Mouse (Mus musculus): ENCODE measurements around the gene Gm20388. TPM values are rescaled to one million over a fixed set of nuclear protein-coding genes. Genes with fewer than 3 reads are reported as not detected.
A peak's percentile ranks its signal among the peaks of the same experiment; 100 is the strongest.

The Gm20388 gene
- polyA plus RNA-seq, 1 experiment from 2014 or later: not detected

DNA sequence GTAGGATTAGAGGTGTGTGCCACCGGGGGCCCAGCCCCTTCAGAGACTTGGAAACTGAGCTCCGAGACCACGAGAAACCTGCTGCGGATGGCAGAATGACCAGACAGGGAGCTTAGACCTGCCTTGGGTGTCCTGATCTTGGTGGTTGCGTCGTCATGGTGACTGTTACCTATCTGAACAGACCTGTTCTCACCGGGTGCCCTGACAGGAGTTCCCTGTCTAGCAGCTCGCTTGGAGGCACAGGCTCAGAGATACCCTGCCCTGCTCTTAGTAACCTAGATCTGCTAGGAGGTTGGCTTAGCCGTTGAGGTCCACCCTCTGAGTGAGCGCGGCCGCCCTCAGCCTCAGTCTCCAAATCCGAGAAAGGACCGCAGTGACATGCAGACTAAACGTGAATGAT, 609.6 kb downstream of the Gm20388 start:
- ATAC-seq (ENCODE audit: low FRiP score, low TSS enrichment): no peak
- no peaks in the 10 kb centered on the region for H3K9me3 ChIP-seq (ENCODE audit: control insufficient read depth, low read length)
- H3K9ac ChIP-seq (ENCODE audit: low read depth, low read length): no peak overlapping the region
- H3K36me3 ChIP-seq (ENCODE audit: control insufficient read depth, insufficient read depth, low read length): no peaks in the 10 kb centered on the region
- peaks cover 63% of the 10 kb centered on the region for H3K4me1 ChIP-seq (ENCODE audit: control insufficient read depth, insufficient read depth, low read length)
- no peaks in the 10 kb centered on the region for H3K27me3 ChIP-seq (ENCODE audit: control insufficient read depth, insufficient read depth, low read length)
- no peak overlapping the region for H3K4me3 ChIP-seq (ENCODE audit: low read length)
- no peak overlapping the region for H3K4me2 ChIP-seq (replicated peaks; ENCODE audit: low read depth, low read length)
- H3K27ac ChIP-seq (ENCODE audit: low read depth, low read length): no peak overlapping the region
- WGBS: 63% methylated on average over 15 of the region's 15 CpGs

DNA sequence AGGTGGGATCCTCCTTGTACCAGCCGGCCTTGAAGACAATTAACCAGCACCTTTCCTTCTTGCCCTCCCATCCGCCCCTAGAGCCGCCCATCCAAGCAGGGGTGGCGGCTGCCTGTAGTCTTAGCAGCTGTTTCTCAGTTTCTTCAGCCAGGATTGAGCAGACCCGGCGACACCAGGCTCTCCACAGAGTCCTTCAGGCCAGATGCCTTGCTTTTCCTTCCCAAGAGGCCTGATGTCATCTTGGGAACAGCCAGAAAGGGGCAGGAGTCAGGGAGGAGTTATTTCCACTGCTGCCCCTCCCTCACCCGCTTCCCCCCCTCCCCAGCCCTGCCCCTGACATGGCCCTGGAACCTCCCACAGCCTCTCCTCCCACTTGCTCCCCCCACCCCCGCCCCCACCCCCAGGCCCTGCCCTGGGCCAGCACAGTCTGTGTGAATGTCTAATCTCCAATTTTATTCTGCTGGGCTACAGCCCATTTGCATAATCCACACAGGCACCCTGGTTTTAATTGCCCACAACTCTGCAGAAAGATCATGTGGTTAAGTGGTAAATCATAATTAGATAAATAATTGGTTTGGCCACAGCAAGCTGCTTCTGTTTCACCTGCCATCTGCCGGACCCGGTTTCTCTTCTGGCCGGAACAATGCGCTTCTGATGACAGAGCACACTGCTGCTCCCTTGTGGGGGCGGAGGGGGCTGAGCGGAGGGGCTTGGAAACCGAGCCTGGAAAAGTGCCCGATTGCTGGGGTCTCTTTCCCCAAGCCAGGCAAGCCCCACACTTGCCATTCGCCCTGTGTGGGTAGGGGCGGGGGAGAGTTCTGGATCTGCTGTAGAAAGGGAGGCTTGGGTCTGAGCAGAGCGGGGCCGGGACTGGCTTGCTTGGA, 610.3 kb downstream of the Gm20388 start:
- H3K4me2 ChIP-seq (replicated peaks; ENCODE audit: low read depth, low read length): no peak overlapping the region; the same call in 1 of the 2 replicates
- H3K27me3 ChIP-seq (ENCODE audit: control insufficient read depth, insufficient read depth, low read length): no peaks in the 10 kb centered on the region
- H3K9ac ChIP-seq (ENCODE audit: low read depth, low read length): peak overlapping the region; percentile 19; the same call in 1 of the 2 replicates
- H3K9me3 ChIP-seq (ENCODE audit: control insufficient read depth, low read length): no peaks in the 10 kb centered on the region
- ATAC-seq (ENCODE audit: low FRiP score, low TSS enrichment): peak; percentile 34
- peaks cover 67% of the 10 kb centered on the region for H3K4me1 ChIP-seq (ENCODE audit: control insufficient read depth, insufficient read depth, low read length)
- no peaks in the 10 kb centered on the region for H3K36me3 ChIP-seq (ENCODE audit: control insufficient read depth, insufficient read depth, low read length)
- no peak overlapping the region for H3K4me3 ChIP-seq (ENCODE audit: low read length)
- no peak overlapping the region; the same call in 1 of the 2 replicates for H3K27ac ChIP-seq (ENCODE audit: low read depth, low read length)
- WGBS: 17% methylated on average over 20 of the region's 20 CpGs

DNA sequence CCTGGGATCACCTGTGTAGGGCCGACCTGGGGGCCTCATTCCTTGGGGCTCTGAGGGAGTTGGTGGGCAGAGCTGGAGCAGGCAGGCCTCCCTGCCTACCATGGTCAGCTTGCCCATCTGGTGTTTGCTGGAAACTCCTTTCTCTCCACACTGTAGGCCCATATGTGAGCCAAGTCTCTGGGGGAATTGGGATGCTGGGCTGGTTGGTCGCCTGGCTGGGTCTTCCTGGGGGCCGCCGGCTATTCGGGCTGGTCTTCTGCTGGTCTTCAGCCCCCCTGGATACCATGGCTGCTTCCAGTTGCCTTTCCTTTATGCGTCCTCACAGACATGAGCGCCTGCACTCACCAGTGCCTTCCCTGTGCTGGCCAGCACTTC, 610.9 kb downstream of the Gm20388 start:
- 70% methylated on average over 7 of the region's 7 CpGs for WGBS
- Histone ChIP-seq H3K4me1 (ENCODE audit: control insufficient read depth, insufficient read depth, low read length) (peaks cover 67% of the 10 kb centered on the region), H3K9me3 (ENCODE audit: control insufficient read depth, low read length) (no peaks in the 10 kb centered on the region), H3K4me3 (ENCODE audit: low read length) (no peak overlapping the region), H3K27me3 (ENCODE audit: control insufficient read depth, insufficient read depth, low read length) (no peaks in the 10 kb centered on the region), H3K9ac (ENCODE audit: low read depth, low read length) (no peak overlapping the region), H3K4me2 (replicated peaks; ENCODE audit: low read depth, low read length) (no peak overlapping the region), H3K27ac (ENCODE audit: low read depth, low read length) (no peak overlapping the region; the same call in 1 of the 2 replicates), H3K36me3 (ENCODE audit: control insufficient read depth, insufficient read depth, low read length) (no peaks in the 10 kb centered on the region)
- no peak for ATAC-seq (ENCODE audit: low FRiP score, low TSS enrichment)

DNA sequence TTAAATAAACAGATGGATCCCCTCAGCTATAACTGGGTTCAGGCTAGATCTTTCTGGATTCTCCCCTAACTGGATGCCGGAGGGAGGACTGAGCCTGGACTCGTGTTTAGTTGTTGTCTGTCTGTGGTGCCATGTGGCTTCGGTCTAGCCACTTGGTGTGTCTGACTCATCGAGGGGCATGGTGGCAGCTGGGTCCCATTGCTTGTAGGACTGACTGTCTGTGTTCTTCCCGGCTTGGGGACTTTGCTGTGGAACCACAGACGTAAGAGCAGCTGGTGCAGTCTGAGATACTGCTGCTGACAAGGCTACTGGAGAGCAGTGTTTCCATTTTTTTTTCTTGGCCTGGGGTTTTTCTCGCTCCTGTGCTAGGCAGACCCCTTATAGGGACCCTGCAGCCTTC, 613.0 kb downstream of the Gm20388 start:
- Histone ChIP-seq H3K9ac (ENCODE audit: low read depth, low read length) (no peak overlapping the region), H3K27ac (ENCODE audit: low read depth, low read length) (no peak overlapping the region), H3K27me3 (ENCODE audit: control insufficient read depth, insufficient read depth, low read length) (no peaks in the 10 kb centered on the region), H3K4me2 (replicated peaks; ENCODE audit: low read depth, low read length) (no peak overlapping the region), H3K9me3 (ENCODE audit: control insufficient read depth, low read length) (no peaks in the 10 kb centered on the region), H3K36me3 (ENCODE audit: control insufficient read depth, insufficient read depth, low read length) (no peaks in the 10 kb centered on the region), H3K4me1 (ENCODE audit: control insufficient read depth, insufficient read depth, low read length) (peaks cover 66% of the 10 kb centered on the region), H3K4me3 (ENCODE audit: low read length) (no peak overlapping the region)
- 68% methylated on average over 7 of the region's 7 CpGs for WGBS
- ATAC-seq (ENCODE audit: low FRiP score, low TSS enrichment): no peak

DNA sequence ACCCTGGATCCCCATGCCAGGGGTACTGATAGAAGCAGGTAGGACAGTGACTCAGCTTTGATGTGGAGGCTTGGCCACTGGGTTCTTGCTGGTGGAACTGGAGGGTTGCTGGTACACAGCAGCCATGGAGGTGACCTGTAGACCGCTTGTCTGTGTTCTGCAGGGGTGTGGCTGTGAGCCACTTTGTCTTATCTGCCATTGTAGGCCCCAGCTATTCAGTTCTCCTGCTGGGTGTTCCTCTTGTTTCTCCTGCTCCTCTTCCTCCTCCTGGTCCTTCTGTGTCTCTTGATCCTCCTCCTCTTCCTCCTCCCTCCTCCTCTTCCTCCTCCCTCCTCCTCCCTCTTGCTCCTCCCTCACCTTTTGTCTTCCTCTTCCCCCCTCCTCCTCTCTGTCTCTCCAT, 614.5 kb downstream of the Gm20388 start:
- WGBS: 92% methylated on average over 1 of the region's 1 CpGs
- Histone ChIP-seq H3K9ac (ENCODE audit: low read depth, low read length) (no peak overlapping the region), H3K27me3 (ENCODE audit: control insufficient read depth, insufficient read depth, low read length) (no peaks in the 10 kb centered on the region), H3K4me1 (ENCODE audit: control insufficient read depth, insufficient read depth, low read length) (peaks cover 66% of the 10 kb centered on the region), H3K36me3 (ENCODE audit: control insufficient read depth, insufficient read depth, low read length) (no peaks in the 10 kb centered on the region), H3K27ac (ENCODE audit: low read depth, low read length) (no peak overlapping the region), H3K4me3 (ENCODE audit: low read length) (no peak overlapping the region), H3K4me2 (replicated peaks; ENCODE audit: low read depth, low read length) (no peak overlapping the region), H3K9me3 (ENCODE audit: control insufficient read depth, low read length) (no peaks in the 10 kb centered on the region)
- ATAC-seq (ENCODE audit: low FRiP score, low TSS enrichment): no peak

DNA sequence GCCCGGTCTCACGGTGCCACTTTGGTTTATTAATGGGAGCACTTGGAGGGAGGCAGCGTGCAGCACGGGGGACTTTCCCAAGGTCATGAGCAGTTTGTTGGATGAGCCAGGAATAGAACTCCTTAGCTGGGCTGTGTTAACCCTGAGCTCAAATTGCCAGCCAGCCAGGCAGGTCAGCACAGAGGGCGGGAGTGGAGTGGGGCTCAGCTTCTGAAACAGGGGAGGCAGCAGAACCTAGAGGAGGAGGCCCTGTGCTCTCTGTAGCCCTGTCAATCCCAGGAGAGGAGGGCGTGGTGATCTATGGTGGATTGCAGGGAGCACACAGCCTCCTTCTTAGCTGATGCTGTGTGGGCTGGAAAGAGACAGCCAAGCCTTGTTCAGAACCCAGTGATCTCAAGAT, 615.2 kb downstream of the Gm20388 start:
- Histone ChIP-seq H3K27me3 (ENCODE audit: control insufficient read depth, insufficient read depth, low read length) (no peaks in the 10 kb centered on the region), H3K4me2 (replicated peaks; ENCODE audit: low read depth, low read length) (no peak overlapping the region), H3K27ac (ENCODE audit: low read depth, low read length) (no peak overlapping the region), H3K4me1 (ENCODE audit: control insufficient read depth, insufficient read depth, low read length) (peaks cover 59% of the 10 kb centered on the region), H3K9me3 (ENCODE audit: control insufficient read depth, low read length) (no peaks in the 10 kb centered on the region), H3K36me3 (ENCODE audit: control insufficient read depth, insufficient read depth, low read length) (no peaks in the 10 kb centered on the region), H3K9ac (ENCODE audit: low read depth, low read length) (no peak overlapping the region), H3K4me3 (ENCODE audit: low read length) (no peak overlapping the region)
- 18% methylated on average over 6 of the region's 6 CpGs for WGBS
- ATAC-seq (ENCODE audit: low FRiP score, low TSS enrichment): 0 out of 2 replicates have a peak, but pooled peaks have one; percentile 34

DNA sequence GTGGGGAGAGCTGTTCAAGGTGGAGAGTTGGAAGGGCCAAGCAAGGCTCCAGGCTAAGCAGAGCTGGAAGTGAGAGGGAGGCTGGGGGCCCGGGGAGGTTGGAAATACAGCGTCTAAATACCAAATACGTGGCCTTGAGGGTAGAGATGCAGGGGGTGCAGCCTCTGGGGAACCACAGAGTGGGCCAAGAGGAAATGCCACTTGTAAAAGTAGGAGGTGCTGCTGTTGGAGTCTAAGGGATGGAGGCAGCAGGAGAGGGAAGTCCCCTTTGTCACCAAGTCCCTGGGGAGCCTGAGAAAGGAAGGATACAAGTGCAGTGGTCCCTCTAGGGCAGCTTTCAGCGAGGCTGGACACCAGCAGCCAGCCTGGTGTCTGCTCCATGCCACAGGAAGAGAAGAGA, 615.9 kb downstream of the Gm20388 start:
- H3K9ac ChIP-seq (ENCODE audit: low read depth, low read length): no peak overlapping the region
- H3K4me2 ChIP-seq (replicated peaks; ENCODE audit: low read depth, low read length): no peak overlapping the region
- no peak for ATAC-seq (ENCODE audit: low FRiP score, low TSS enrichment)
- H3K27ac ChIP-seq (ENCODE audit: low read depth, low read length): no peak overlapping the region
- H3K9me3 ChIP-seq (ENCODE audit: control insufficient read depth, low read length): no peaks in the 10 kb centered on the region
- H3K4me1 ChIP-seq (ENCODE audit: control insufficient read depth, insufficient read depth, low read length): peaks cover 51% of the 10 kb centered on the region
- H3K4me3 ChIP-seq (ENCODE audit: low read length): no peak overlapping the region
- H3K36me3 ChIP-seq (ENCODE audit: control insufficient read depth, insufficient read depth, low read length): no peaks in the 10 kb centered on the region
- H3K27me3 ChIP-seq (ENCODE audit: control insufficient read depth, insufficient read depth, low read length): no peaks in the 10 kb centered on the region
- WGBS: 36% methylated on average over 4 of the region's 4 CpGs

DNA sequence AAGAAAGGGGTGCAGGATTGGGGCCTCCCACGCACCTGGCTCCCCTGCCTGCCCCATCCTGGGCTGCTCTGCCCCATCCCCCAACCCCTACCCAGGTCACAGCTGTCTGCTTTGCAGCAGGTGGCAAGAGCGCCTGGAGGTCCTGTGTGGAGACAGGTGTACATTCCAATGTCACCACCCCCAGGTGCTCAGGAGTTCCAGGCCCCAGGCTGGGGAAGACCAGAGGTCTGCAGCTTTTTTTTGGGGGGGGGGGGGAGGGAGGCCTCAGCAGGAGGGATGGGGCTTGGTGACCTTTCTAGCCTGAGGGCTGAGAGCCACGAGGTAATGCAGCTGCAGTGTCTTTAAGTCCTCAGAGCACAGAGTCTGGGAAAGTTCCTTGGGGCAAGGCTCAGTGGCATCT, 617.7 kb downstream of the Gm20388 start:
- H3K4me2 ChIP-seq (replicated peaks; ENCODE audit: low read depth, low read length): no peak overlapping the region
- H3K27ac ChIP-seq (ENCODE audit: low read depth, low read length): no peak overlapping the region
- no peaks in the 10 kb centered on the region for H3K9me3 ChIP-seq (ENCODE audit: control insufficient read depth, low read length)
- 26% methylated on average over 3 of the region's 3 CpGs for WGBS
- H3K9ac ChIP-seq (ENCODE audit: low read depth, low read length): no peak overlapping the region
- ATAC-seq (ENCODE audit: low FRiP score, low TSS enrichment): no peak
- no peaks in the 10 kb centered on the region for H3K36me3 ChIP-seq (ENCODE audit: control insufficient read depth, insufficient read depth, low read length)
- H3K4me1 ChIP-seq (ENCODE audit: control insufficient read depth, insufficient read depth, low read length): peaks cover 68% of the 10 kb centered on the region
- no peaks in the 10 kb centered on the region for H3K27me3 ChIP-seq (ENCODE audit: control insufficient read depth, insufficient read depth, low read length)
- no peak overlapping the region for H3K4me3 ChIP-seq (ENCODE audit: low read length)

DNA sequence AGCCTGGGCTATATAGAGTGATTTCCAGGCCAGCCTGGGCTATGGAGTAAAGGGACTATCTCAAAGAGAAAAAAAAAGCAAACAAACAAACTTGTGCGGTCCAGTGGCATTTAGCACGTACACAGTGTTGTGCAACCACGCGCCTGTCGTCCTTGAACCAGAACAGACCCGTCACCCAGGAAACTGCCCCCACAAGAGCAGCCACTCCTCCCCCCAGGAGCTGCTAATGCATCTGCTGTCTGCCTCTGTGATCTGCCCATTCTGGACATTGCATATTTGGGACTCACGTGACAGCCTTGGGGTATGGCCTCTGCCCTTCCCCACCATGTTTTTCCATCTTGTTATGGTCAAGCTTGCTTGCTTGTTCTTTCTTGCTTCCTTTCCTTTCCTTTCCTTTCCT, 618.6 kb downstream of the Gm20388 start:
- Histone ChIP-seq H3K4me3 (ENCODE audit: low read length) (no peak overlapping the region), H3K27me3 (ENCODE audit: control insufficient read depth, insufficient read depth, low read length) (no peaks in the 10 kb centered on the region), H3K4me2 (replicated peaks; ENCODE audit: low read depth, low read length) (no peak overlapping the region), H3K27ac (ENCODE audit: low read depth, low read length) (no peak overlapping the region), H3K9ac (ENCODE audit: low read depth, low read length) (no peak overlapping the region), H3K36me3 (ENCODE audit: control insufficient read depth, insufficient read depth, low read length) (no peaks in the 10 kb centered on the region), H3K4me1 (ENCODE audit: control insufficient read depth, insufficient read depth, low read length) (peaks cover 69% of the 10 kb centered on the region), H3K9me3 (ENCODE audit: control insufficient read depth, low read length) (no peaks in the 10 kb centered on the region)
- WGBS: 50% methylated on average over 7 of the region's 7 CpGs
- no peak for ATAC-seq (ENCODE audit: low FRiP score, low TSS enrichment)
